Mouse (Mus musculus) forebrain, embryonic 16.5 days (tissue): Measurements from ENCODE around the gene Slc6a19. TPM values are rescaled to one million over a fixed set of nuclear protein-coding genes. Genes with fewer than 3 reads are reported as not detected.
A peak's percentile ranks its signal among the peaks of the same experiment; 100 is the strongest.

Experiments used
- ATAC-seq: fragments of 200-750 bp; cut with Nextera tagmentation; 2 replicates; pipeline ENCODE4 v1.8.0; 2017; ENCODE audit warnings: mild to moderate bottlenecking, moderate library complexity
- H3K27ac ChIP-seq: fragments of 300-500 bp; sonication (generic); 2 replicates; pipeline ENCODE4 v1.5.1; 2014; ENCODE audit warnings: low read length, control low read depth
- H3K27me3 ChIP-seq: fragments of 300-500 bp; sonication (generic); replicated peaks from 2 replicates; pipeline ENCODE4 v1.6.1; 2014; ENCODE audit warnings: low read length; ENCODE audit not compliant: control insufficient read depth, insufficient read depth
- H3K36me3 ChIP-seq: fragments of 300-500 bp; sonication (generic); 2 replicates; pipeline ENCODE4 v1.6.1; 2014; ENCODE audit not compliant: control insufficient read depth, insufficient read depth
- H3K4me1 ChIP-seq: fragments of 300-500 bp; sonication (generic); replicated peaks from 2 replicates; pipeline ENCODE4 v1.6.1; 2014; ENCODE audit warnings: low read length; ENCODE audit not compliant: control insufficient read depth, insufficient read depth
- H3K4me2 ChIP-seq: fragments of 300-500 bp; sonication (generic); 2 replicates; pipeline ENCODE4 v1.6.1; 2014; ENCODE audit warnings: mild to moderate bottlenecking, low read length, control low read depth
- H3K4me3 ChIP-seq: fragments of 300-500 bp; sonication (generic); replicated peaks from 2 replicates; pipeline ENCODE4 v1.5.1; 2014; ENCODE audit warnings: mild to moderate bottlenecking, low read length, control low read depth
- H3K9ac ChIP-seq: fragments of 300-500 bp; sonication (generic); replicated peaks from 2 replicates; pipeline ENCODE4 v1.6.1; 2014; ENCODE audit warnings: low read depth, low read length, control low read depth
- H3K9me3 ChIP-seq: fragments of 300-500 bp; sonication (generic); 2 replicates; pipeline ENCODE4 v1.6.1; 2016; ENCODE audit warnings: low read length; ENCODE audit not compliant: control insufficient read depth
- WGBS: fragments of 180-500 bp; shearing (Covaris S2); extraction: QIAGEN DNeasy Blood & Tissue Kit; methylation state at CpG from one replicate; pipeline ENCODE4 v1.1.7; 2014; 5-methylcytosine and 5-hydroxymethylcytosine counted together
- polyA plus RNA-seq: library from polyadenylated mRNA; unstranded; fragments of >200 nt; fragmentation: Nextera tagmentation; extraction: Ambion mirVana; gene quantifications from 2 replicates; pipeline ENCODE4 v1.2.1, GENCODE M21; 2015

The Slc6a19 gene
- polyA plus RNA-seq, 1 experiment from 2014 or later = 0.09 TPM

- Histone ChIP-seq H3K4me2 (no peak overlapping the region), H3K9me3 (no peaks in the 10 kb centered on the region), H3K36me3 (no peaks in the 10 kb centered on the region), H3K4me3 (no peak overlapping the region), H3K4me1 (peaks cover 5% of the 10 kb centered on the region; the same call in 1 of the 2 replicates), H3K27ac (no peak overlapping the region), H3K27me3 (no peaks in the 10 kb centered on the region), H3K9ac (no peak overlapping the region)
- ATAC-seq = no peak
- WGBS = 83% methylated on average over 8 of the region's 8 CpGs
Measured at GRCm38 (mm10) chr13:73735270-73735669, 30.6 kb upstream of the Slc6a19 start.

GRCm38 (mm10) chr13:73734379-73734778, 29.7 kb upstream of the Slc6a19 start:
- H3K4me1 ChIP-seq = peaks cover 5% of the 10 kb centered on the region; the same call in 1 of the 2 replicates
- H3K9ac ChIP-seq = no peak overlapping the region
- no peaks in the 10 kb centered on the region for H3K27me3 ChIP-seq
- H3K27ac ChIP-seq = no peak overlapping the region
- WGBS = 90% methylated on average over 1 of the region's 1 CpGs
- no peak for ATAC-seq
- no peaks in the 10 kb centered on the region for H3K9me3 ChIP-seq
- no peak overlapping the region for H3K4me2 ChIP-seq
- no peaks in the 10 kb centered on the region for H3K36me3 ChIP-seq
- H3K4me3 ChIP-seq = no peak overlapping the region

GRCm38 (mm10) chr13:73732742-73733700, 28.4 kb upstream of the Slc6a19 start, which contains the start of gene Slc12a7:
Gene Slc12a7 (plus strand): TSS chr13:73733094.
- peak; percentile 55; the same call in 1 of the 2 replicates for ATAC-seq
- Histone ChIP-seq H3K4me1 (peaks cover 5% of the 10 kb centered on the region; the same call in 1 of the 2 replicates), H3K4me3 (peak within 1 kb of the TSS; percentile 40), H3K4me2 (peak within 1 kb of the TSS; percentile 56), H3K27ac (no peak within 1 kb of the TSS), H3K36me3 (no peaks in the 10 kb centered on the region), H3K9me3 (no peaks in the 10 kb centered on the region), H3K9ac (peak within 1 kb of the TSS; percentile 41), H3K27me3 (no peaks in the 10 kb centered on the region)
- WGBS = 5% methylated on average over 48 of the region's 48 CpGs

GRCm38 (mm10) chr13:73732235-73732634, 27.6 kb upstream of the Slc6a19 start:
- no peak; the same call in 1 of the 2 replicates for ATAC-seq
- H3K4me3 ChIP-seq = no peak overlapping the region; the same call in none of the 2 replicates
- peak overlapping the region; percentile 56 for H3K4me2 ChIP-seq
- 75% methylated on average over 7 of the region's 7 CpGs for WGBS
- H3K4me1 ChIP-seq = peaks cover 5% of the 10 kb centered on the region; the same call in 1 of the 2 replicates
- H3K27me3 ChIP-seq = no peaks in the 10 kb centered on the region
- no peak overlapping the region for H3K27ac ChIP-seq
- H3K9me3 ChIP-seq = no peaks in the 10 kb centered on the region
- no peaks in the 10 kb centered on the region for H3K36me3 ChIP-seq
- H3K9ac ChIP-seq = peak overlapping the region; percentile 20; the same call in 1 of the 2 replicates

- peaks cover 5% of the 10 kb centered on the region; the same call in 1 of the 2 replicates for H3K4me1 ChIP-seq
- 88% methylated on average over 1 of the region's 1 CpGs for WGBS
- no peaks in the 10 kb centered on the region for H3K27me3 ChIP-seq
- no peak overlapping the region for H3K9ac ChIP-seq
- no peak overlapping the region for H3K4me3 ChIP-seq
- H3K4me2 ChIP-seq = no peak overlapping the region
- H3K36me3 ChIP-seq = no peaks in the 10 kb centered on the region
- no peak overlapping the region for H3K27ac ChIP-seq
- no peak for ATAC-seq
- no peaks in the 10 kb centered on the region for H3K9me3 ChIP-seq
Measured at GRCm38 (mm10) chr13:73730913-73731312, 26.2 kb upstream of the Slc6a19 start.

GRCm38 (mm10) chr13:73728633-73729032, 24.0 kb upstream of the Slc6a19 start:
- H3K27me3 ChIP-seq = no peaks in the 10 kb centered on the region
- no peaks in the 10 kb centered on the region for H3K36me3 ChIP-seq
- H3K9ac ChIP-seq = no peak overlapping the region
- ATAC-seq = no peak
- H3K4me2 ChIP-seq = no peak overlapping the region
- peaks cover 5% of the 10 kb centered on the region; the same call in 1 of the 2 replicates for H3K4me1 ChIP-seq
- no peaks in the 10 kb centered on the region for H3K9me3 ChIP-seq
- H3K27ac ChIP-seq = no peak overlapping the region
- no peak overlapping the region for H3K4me3 ChIP-seq

- H3K9ac ChIP-seq = no peak overlapping the region
- no peaks in the 10 kb centered on the region for H3K36me3 ChIP-seq
- no peaks in the 10 kb centered on the region for H3K9me3 ChIP-seq
- no peak for ATAC-seq
- no peak overlapping the region for H3K4me2 ChIP-seq
- WGBS = 5% methylated on average over 2 of the region's 2 CpGs
- 0 out of 2 replicates have a peak, but pooled peaks cover under 1% of the 10 kb centered on the region for H3K4me1 ChIP-seq
- no peak overlapping the region for H3K4me3 ChIP-seq
- H3K27ac ChIP-seq = no peak overlapping the region
- no peaks in the 10 kb centered on the region for H3K27me3 ChIP-seq
Measured at GRCm38 (mm10) chr13:73727621-73728025, 23.0 kb upstream of the Slc6a19 start.

GRCm38 (mm10) chr13:73725315-73725714, 20.6 kb upstream of the Slc6a19 start:
- H3K27ac ChIP-seq = no peak overlapping the region
- H3K4me3 ChIP-seq = no peak overlapping the region
- WGBS = 81% methylated on average over 5 of the region's 5 CpGs
- H3K4me2 ChIP-seq = no peak overlapping the region
- no peaks in the 10 kb centered on the region for H3K27me3 ChIP-seq
- no peaks in the 10 kb centered on the region for H3K36me3 ChIP-seq
- H3K9me3 ChIP-seq = no peaks in the 10 kb centered on the region
- no peaks in the 10 kb centered on the region for H3K4me1 ChIP-seq
- H3K9ac ChIP-seq = no peak overlapping the region
- no peak for ATAC-seq

GRCm38 (mm10) chr13:73723081-73723668, 18.5 kb upstream of the Slc6a19 start:
- Histone ChIP-seq H3K9ac (no peak overlapping the region), H3K4me1 (no peaks in the 10 kb centered on the region), H3K27ac (no peak overlapping the region), H3K36me3 (no peaks in the 10 kb centered on the region), H3K4me3 (no peak overlapping the region), H3K4me2 (no peak overlapping the region), H3K27me3 (no peaks in the 10 kb centered on the region), H3K9me3 (no peaks in the 10 kb centered on the region)
- 40% methylated on average over 8 of the region's 8 CpGs for WGBS
- peak; percentile 47; the same call in 1 of the 2 replicates for ATAC-seq
